Comparison of ENCODE assay signal across 8 mouse cellular contexts in the genomic region with DNA sequence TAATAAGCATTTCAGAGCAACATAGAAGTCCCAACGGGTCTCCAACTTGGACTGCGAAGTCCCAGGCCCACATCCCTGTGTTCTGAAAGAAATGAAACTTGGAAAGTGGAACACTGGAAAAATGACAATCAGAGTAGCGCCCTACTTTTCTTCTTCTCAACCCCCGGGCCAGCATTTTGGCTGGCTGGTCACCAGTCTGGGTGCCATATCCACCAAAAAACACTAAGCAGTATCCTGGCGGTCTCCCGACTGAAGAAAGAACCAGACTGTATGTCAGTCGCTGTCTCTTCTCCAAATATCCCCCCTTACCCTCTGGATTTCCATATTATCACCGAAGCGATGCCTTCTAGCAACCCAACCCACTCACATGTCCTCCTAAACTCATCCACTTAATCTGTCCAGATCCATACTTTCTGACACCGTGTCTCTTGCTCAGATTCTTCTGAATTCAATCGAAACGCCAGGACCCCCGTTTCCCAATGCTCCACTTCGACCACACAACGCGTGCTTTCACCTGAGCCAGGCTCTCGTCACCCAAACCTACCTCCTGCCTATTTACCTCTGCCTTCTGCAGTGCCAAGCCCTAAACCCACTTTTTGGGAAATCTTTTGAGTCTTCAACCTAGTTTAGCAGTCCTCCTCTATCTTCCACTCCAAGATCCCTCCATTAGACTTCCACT. TPM values are rescaled to one million over a fixed set of nuclear protein-coding genes. Genes with fewer than 3 reads are reported as not detected.
DNase-seq lines count a peak whose midpoint lies in the region; ATAC-seq and TF ChIP-seq lines count a peak whose summit lies in the region.

No protein-coding gene starts in this region.

- TF ChIP-seq POLR2A in small intestine, adult 2 months (IDR thresholded peaks at IDR 0.05; ENCODE audit: low read depth, low read length): no peak

- peak overlapping the region; percentile 75 for H3K4me2 ChIP-seq in forebrain, postnatal 0 days (ENCODE audit: low read depth)
- peak overlapping the region; percentile 79 for H3K4me2 ChIP-seq in hindbrain, embryonic 16.5 days (ENCODE audit: low read length)
- peak overlapping the region; percentile 80 for H3K4me2 ChIP-seq in lung, postnatal 0 days (replicated peaks; ENCODE audit: low read depth, low read length)

- WGBS in forebrain, postnatal 0 days: 3% methylated on average over 17 of the region's 17 CpGs
- 4% methylated on average over 17 of the region's 17 CpGs for WGBS in hindbrain, embryonic 16.5 days
- 2% methylated on average over 17 of the region's 17 CpGs for WGBS in lung, postnatal 0 days
- WGBS in small intestine, adult 2 months: 1% methylated on average over 17 of the region's 17 CpGs

- peaks cover 5% of the 10 kb centered on the region; the same call in 1 of the 2 replicates for H3K4me1 ChIP-seq in forebrain, postnatal 0 days (ENCODE audit: insufficient read depth)
- H3K4me1 ChIP-seq in hindbrain, embryonic 16.5 days (ENCODE audit: control insufficient read depth, insufficient read depth, low read depth, low read length): peaks cover 14% of the 10 kb centered on the region
- H3K4me1 ChIP-seq in lung, postnatal 0 days (ENCODE audit: insufficient read depth, low read depth, low read length): peaks cover 8% of the 10 kb centered on the region; the same call in 1 of the 2 replicates
- 0 out of 2 replicates have a peak, but pooled peaks cover 2% of the 10 kb centered on the region for H3K4me1 ChIP-seq in small intestine, adult 2 months (ENCODE audit: control insufficient read depth, insufficient read depth, insufficient read length, low read length)

- ATAC-seq in frontal cortex, adult (ENCODE audit: low TSS enrichment): 0 out of 2 replicates have a peak, but pooled peaks have one; percentile 10
- ATAC-seq in forebrain, postnatal 0 days: no peak
- no peak for ATAC-seq in hindbrain, embryonic 16.5 days
- no peak; the same call in 1 of the 2 replicates for ATAC-seq in lung, postnatal 0 days

- H3K36me3 ChIP-seq in forebrain, postnatal 0 days (ENCODE audit: insufficient read depth): no peaks in the 10 kb centered on the region
- H3K36me3 ChIP-seq in hindbrain, embryonic 16.5 days (ENCODE audit: control insufficient read depth, insufficient read depth, low read length): no peaks in the 10 kb centered on the region
- no peaks in the 10 kb centered on the region for H3K36me3 ChIP-seq in lung, postnatal 0 days (ENCODE audit: insufficient read depth, low read length)
- H3K36me3 ChIP-seq in small intestine, adult 2 months (ENCODE audit: control insufficient read depth, insufficient read depth, low read length): peaks cover 1% of the 10 kb centered on the region; the same call in 1 of the 2 replicates

- H3K4me3 ChIP-seq in forebrain, postnatal 0 days (ENCODE audit: low read depth, low read length): peak overlapping the region; percentile 57
- H3K4me3 ChIP-seq in hindbrain, embryonic 16.5 days (ENCODE audit: low read length): peak overlapping the region; percentile 82
- peak overlapping the region; percentile 79 for H3K4me3 ChIP-seq in lung, postnatal 0 days (ENCODE audit: low read depth, low read length)
- H3K4me3 ChIP-seq in small intestine, adult 2 months (ENCODE audit: low read depth, low read length): peak overlapping the region; percentile 78

- TF ChIP-seq CTCF in forebrain, postnatal 0 days (IDR thresholded peaks at IDR 0.05; ENCODE audit: low read depth): no peak
- TF ChIP-seq CTCF in lung, postnatal 0 days (IDR thresholded peaks at IDR 0.05): no peak
- TF ChIP-seq CTCF in small intestine, adult 2 months (IDR thresholded peaks at IDR 0.05; ENCODE audit: extremely low read depth, insufficient read length, insufficient replicate concordance, low read depth, low read length): no peak

- H3K9ac ChIP-seq in forebrain, postnatal 0 days: peak overlapping the region; percentile 67
- H3K9ac ChIP-seq in hindbrain, embryonic 16.5 days (ENCODE audit: low read depth, low read length): peak overlapping the region; percentile 65
- H3K9ac ChIP-seq in lung, postnatal 0 days (replicated peaks; ENCODE audit: low read depth): peak overlapping the region; percentile 87

- peak overlapping the region; percentile 91 for H3K27ac ChIP-seq in forebrain, postnatal 0 days (ENCODE audit: low read depth, low read length)
- H3K27ac ChIP-seq in hindbrain, embryonic 16.5 days (ENCODE audit: low read depth, low read length): peak overlapping the region; percentile 99
- H3K27ac ChIP-seq in lung, postnatal 0 days (ENCODE audit: low read length): peak overlapping the region; percentile 99
- H3K27ac ChIP-seq in small intestine, adult 2 months (ENCODE audit: insufficient read depth, low read depth, low read length): peak overlapping the region; percentile 35

- no peak for DNase-seq in frontal cortex, postnatal 14 days (ENCODE audit: low spot score in 2 of 2)
- DNase-seq in B cell, adult 2 months: peak; percentile 3 to 15
- peak; percentile 60 for DNase-seq in cerebellum, adult 9-10 months
- peak; percentile 36 for DNase-seq in forebrain, postnatal 0 days
- peak; percentile 52 for DNase-seq in lung, postnatal 0 days (ENCODE audit: low spot score)

- H3K27me3 ChIP-seq in forebrain, postnatal 0 days (ENCODE audit: insufficient read depth, low read length): no peaks in the 10 kb centered on the region
- H3K27me3 ChIP-seq in hindbrain, embryonic 16.5 days (replicated peaks; ENCODE audit: control insufficient read depth, insufficient read depth, low read length): no peaks in the 10 kb centered on the region
- no peaks in the 10 kb centered on the region for H3K27me3 ChIP-seq in lung, postnatal 0 days (replicated peaks; ENCODE audit: insufficient read depth, low read length)
- no peaks in the 10 kb centered on the region for H3K27me3 ChIP-seq in small intestine, adult 2 months (ENCODE audit: control insufficient read depth, insufficient read depth, low read length)

- H3K9me3 ChIP-seq in forebrain, postnatal 0 days (ENCODE audit: low read length): no peaks in the 10 kb centered on the region
- H3K9me3 ChIP-seq in hindbrain, embryonic 16.5 days (ENCODE audit: control insufficient read depth, low read length): no peaks in the 10 kb centered on the region
- H3K9me3 ChIP-seq in lung, postnatal 0 days (ENCODE audit: low read length): no peaks in the 10 kb centered on the region

- TF ChIP-seq EP300 in lung, postnatal 0 days (IDR thresholded peaks at IDR 0.05): no peak

RNA-seq across cellular contexts. Expression of a gene that starts 0.4 kb away (rescaled TPM):
- not detected in 2 replicates for total RNA-seq in forebrain, postnatal 0 days (2014; rRNA removed)
- 0.74 TPM in 1 of 2 replicates, not detected in the other for polyA plus RNA-seq in forebrain, postnatal 0 days (2015; fragmentation: Nextera tagmentation; extraction: Ambion mirVana)
- polyA plus RNA-seq in hindbrain, embryonic 16.5 days (2015; fragmentation: Nextera tagmentation; extraction: Ambion mirVana): not detected in 2 replicates
- not detected in 2 replicates for polyA plus RNA-seq in lung, postnatal 0 days (2015; fragmentation: Nextera tagmentation; extraction: Ambion mirVana)
- polyA plus RNA-seq in small intestine, adult 2 months (2012; rRNA removed): not detected in 2 replicates

RNA-seq across cellular contexts. Expression of a gene that starts 0.8 kb away (rescaled TPM):
- total RNA-seq in forebrain, postnatal 0 days (2014; rRNA removed): 9.9 and 13.2 TPM in 2 replicates
- 8.4 and 10.2 TPM in 2 replicates for polyA plus RNA-seq in forebrain, postnatal 0 days (2015; fragmentation: Nextera tagmentation; extraction: Ambion mirVana)
- 16.5 and 20.6 TPM in 2 replicates for polyA plus RNA-seq in hindbrain, embryonic 16.5 days (2015; fragmentation: Nextera tagmentation; extraction: Ambion mirVana)
- polyA plus RNA-seq in lung, postnatal 0 days (2015; fragmentation: Nextera tagmentation; extraction: Ambion mirVana): 37.4 and 42.8 TPM in 2 replicates
- polyA plus RNA-seq in small intestine, adult 2 months (2012; rRNA removed): 20.4 and 38.6 TPM in 2 replicates

RNA-seq across cellular contexts. Expression of a gene that starts 47.7 kb away (rescaled TPM):
- 75.2 and 170 TPM in 2 replicates for total RNA-seq in forebrain, postnatal 0 days (2014; rRNA removed)
- 63.5 and 75.3 TPM in 2 replicates for polyA plus RNA-seq in forebrain, postnatal 0 days (2015; fragmentation: Nextera tagmentation; extraction: Ambion mirVana)
- polyA plus RNA-seq in hindbrain, embryonic 16.5 days (2015; fragmentation: Nextera tagmentation; extraction: Ambion mirVana): 41.0 and 50.2 TPM in 2 replicates
- 48.6 and 49.8 TPM in 2 replicates for polyA plus RNA-seq in lung, postnatal 0 days (2015; fragmentation: Nextera tagmentation; extraction: Ambion mirVana)
- 110 and 295 TPM in 2 replicates for polyA plus RNA-seq in small intestine, adult 2 months (2012; rRNA removed)

Comparison
In these comparisons a context has a peak if more than half of its experiments do, and no peak if none do; other contexts are left out.
1. DNase-seq: peak in B cell, adult 2 months (2 of 2), cerebellum, adult 9-10 months (single experiment), forebrain, postnatal 0 days (single experiment) and lung, postnatal 0 days (single experiment); none in frontal cortex, postnatal 14 days (0 of 2).
2. H3K27ac ChIP-seq: peak in every context shown above with its lines; median percentile 99 in hindbrain, embryonic 16.5 days; 99 in lung, postnatal 0 days; 91 in forebrain, postnatal 0 days; 35 in small intestine, adult 2 months.
3. Peak in every context shown above with its lines, with median percentiles within 50 percentile points of each other: H3K4me2 ChIP-seq, H3K4me3 ChIP-seq and H3K9ac ChIP-seq.